Mouse (Mus musculus): ENCODE results near the gene Plcl2. TPM values are rescaled to one million over a fixed set of nuclear protein-coding genes. Genes with fewer than 3 reads are reported as not detected.

Plcl2 gene
- 4.8 and 5.6 TPM in 2 replicates for polyA plus RNA-seq (2014; fragmentation: Nextera tagmentation; extraction: Ambion mirVana)

DNA sequence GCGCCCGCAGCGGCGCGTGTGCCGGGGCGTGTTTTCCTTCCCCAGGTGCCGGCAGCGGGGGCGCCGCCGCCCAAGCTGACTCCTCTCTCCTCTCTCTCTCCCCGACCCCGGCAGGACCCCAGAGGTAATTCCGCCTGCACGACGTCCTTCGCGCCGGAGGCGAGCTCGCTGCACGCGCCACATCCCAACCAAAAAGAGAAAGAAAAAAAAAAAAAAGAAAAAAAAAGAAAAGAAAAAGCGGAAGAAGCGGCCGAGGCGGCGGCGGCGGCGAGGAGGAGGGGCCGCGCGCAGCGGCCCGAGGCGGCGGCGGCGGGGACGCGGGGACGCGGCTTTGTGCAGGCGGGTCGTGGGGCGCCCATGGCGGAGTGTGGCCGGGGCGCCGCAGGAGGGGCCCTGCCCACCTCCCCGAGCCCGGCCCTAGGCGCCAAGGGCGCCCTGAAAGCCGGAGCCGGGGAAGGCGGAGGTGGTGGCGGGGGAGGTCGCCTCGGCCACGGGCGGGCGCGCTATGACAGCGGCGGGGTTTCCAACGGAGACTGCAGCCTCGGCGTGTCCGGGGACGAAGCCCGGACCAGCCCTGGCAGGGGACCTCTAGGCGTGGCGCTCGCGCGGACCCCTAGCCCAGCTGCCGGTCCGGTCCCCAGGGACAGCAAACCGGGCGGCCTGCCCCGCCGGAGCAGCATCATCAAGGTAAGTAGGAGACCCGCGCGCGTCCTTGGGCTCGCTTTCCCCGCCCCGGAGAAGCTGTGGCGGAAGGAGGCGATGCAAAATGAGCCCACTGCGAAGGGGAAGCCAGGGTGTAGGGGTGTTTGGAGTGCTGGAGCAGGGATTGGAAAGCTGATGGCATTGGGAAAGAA lies at the start of gene Plcl2:
Gene Plcl2 (plus strand): TSS at position 153 of the 854 bp plus-strand sequence.
- Histone ChIP-seq H3K4me1 (ENCODE audit: insufficient read depth) (0 out of 2 replicates have a peak, but pooled peaks cover 5% of the 10 kb centered on the region), H3K9me3 (ENCODE audit: low read depth, low read length) (no peaks in the 10 kb centered on the region), H3K36me3 (ENCODE audit: insufficient read depth) (no peaks in the 10 kb centered on the region), H3K9ac (peak within 1 kb of the TSS; percentile 82), H3K4me3 (ENCODE audit: low read depth, low read length) (peak within 1 kb of the TSS; percentile 75), H3K27ac (ENCODE audit: low read depth) (peak within 1 kb of the TSS; percentile 81; the same call in 1 of the 2 replicates), H3K27me3 (ENCODE audit: insufficient read depth, low read length) (no peaks in the 10 kb centered on the region), H3K4me2 (peak within 1 kb of the TSS; percentile 62)
- peak; percentile 73 for DNase-seq
- ATAC-seq (ENCODE audit: insufficient read depth) = peak; percentile 67
- under 1% methylated on average over 91 of the region's 95 CpGs for WGBS
- TF ChIP-seq CTCF (IDR thresholded peaks at IDR 0.05; ENCODE audit: low read depth) = no peak

DNA sequence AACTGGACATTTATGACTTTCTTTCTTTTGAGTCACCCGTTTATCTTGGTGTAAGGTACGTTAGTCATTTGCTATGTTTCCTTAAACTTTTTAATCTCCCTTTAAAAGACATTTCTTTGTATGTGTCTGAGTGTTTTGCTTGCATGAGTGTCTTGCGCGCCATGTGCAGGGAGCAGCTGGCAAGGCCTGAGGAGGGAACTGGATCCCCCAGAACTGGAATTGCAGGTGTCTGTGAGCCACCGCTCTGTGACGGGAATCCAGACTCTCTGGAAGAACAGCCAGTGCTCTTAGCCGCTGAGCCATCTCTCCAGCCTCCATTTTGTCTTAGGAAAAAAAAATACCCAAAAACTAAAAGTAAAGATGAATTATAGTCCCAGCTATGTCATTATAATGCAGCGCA lies 48.9 kb upstream of the Plcl2 start:
- Histone ChIP-seq H3K4me1 (ENCODE audit: insufficient read depth) (no peaks in the 10 kb centered on the region), H3K9ac (no peak overlapping the region), H3K9me3 (ENCODE audit: low read depth, low read length) (no peaks in the 10 kb centered on the region), H3K4me2 (no peak overlapping the region), H3K36me3 (ENCODE audit: insufficient read depth) (no peaks in the 10 kb centered on the region), H3K27me3 (ENCODE audit: insufficient read depth, low read length) (no peaks in the 10 kb centered on the region), H3K4me3 (ENCODE audit: low read depth, low read length) (no peak overlapping the region), H3K27ac (ENCODE audit: low read depth) (no peak overlapping the region)
- no peak for TF ChIP-seq CTCF (IDR thresholded peaks at IDR 0.05; ENCODE audit: low read depth)
- 54% methylated on average over 8 of the region's 8 CpGs for WGBS
- DNase-seq (no peak), ATAC-seq (ENCODE audit: insufficient read depth) (no peak)

DNA sequence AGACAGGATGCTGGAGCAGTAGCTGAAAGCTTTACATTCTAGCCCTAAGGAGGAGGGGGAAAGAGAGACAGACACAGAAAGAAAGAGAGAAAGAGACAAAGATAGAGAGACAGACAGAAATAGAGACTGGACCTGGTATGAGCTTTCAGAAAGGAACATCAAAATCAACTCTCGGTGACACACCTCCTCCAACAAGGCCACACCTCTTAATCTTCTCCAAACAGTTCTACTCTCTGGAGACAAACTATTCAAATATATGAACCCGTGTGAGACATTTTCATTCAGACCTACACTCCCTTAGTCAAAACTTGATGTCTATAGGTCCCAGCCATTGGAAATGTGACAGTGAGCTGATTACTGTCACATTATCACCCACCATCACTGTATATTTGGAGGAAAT lies 41.8 kb upstream of the Plcl2 start:
- no peak overlapping the region for H3K4me2 ChIP-seq

DNA sequence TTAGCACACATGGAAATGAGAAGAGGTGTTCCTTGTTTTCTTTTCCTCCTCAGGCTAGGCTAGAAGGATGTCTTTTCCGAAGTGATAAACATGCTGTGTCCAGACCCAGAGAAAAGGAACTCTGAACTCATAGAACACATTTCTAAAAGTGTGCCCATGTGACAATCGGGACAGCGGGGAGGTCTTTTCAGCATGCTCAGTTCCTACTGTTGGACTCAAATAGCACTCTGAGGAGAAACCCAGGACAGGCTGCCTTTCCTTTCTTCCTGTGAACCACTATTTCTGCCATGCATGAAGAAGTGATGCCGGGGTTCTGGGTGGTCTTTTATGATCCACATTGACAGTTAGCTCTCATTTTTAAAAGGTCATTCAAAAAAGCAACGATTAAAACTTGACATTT lies 40.1 kb upstream of the Plcl2 start:
- H3K27ac ChIP-seq (ENCODE audit: low read depth) = no peak overlapping the region

More for the DNA sequence above, 41.8 kb upstream of the Plcl2 start:
- Histone ChIP-seq H3K27me3 (ENCODE audit: insufficient read depth, low read length) (no peaks in the 10 kb centered on the region), H3K4me1 (ENCODE audit: insufficient read depth) (no peaks in the 10 kb centered on the region; the same call in 1 of the 2 replicates), H3K27ac (ENCODE audit: low read depth) (no peak overlapping the region), H3K36me3 (ENCODE audit: insufficient read depth) (no peaks in the 10 kb centered on the region), H3K4me3 (ENCODE audit: low read depth, low read length) (no peak overlapping the region), H3K9me3 (ENCODE audit: low read depth, low read length) (no peaks in the 10 kb centered on the region), H3K9ac (no peak overlapping the region)
- ATAC-seq (ENCODE audit: insufficient read depth) (no peak), DNase-seq (no peak)
- TF ChIP-seq CTCF (IDR thresholded peaks at IDR 0.05; ENCODE audit: low read depth) = no peak
- whole genome bisulfite sequencing = 79% methylated on average over 2 of the region's 2 CpGs

DNA sequence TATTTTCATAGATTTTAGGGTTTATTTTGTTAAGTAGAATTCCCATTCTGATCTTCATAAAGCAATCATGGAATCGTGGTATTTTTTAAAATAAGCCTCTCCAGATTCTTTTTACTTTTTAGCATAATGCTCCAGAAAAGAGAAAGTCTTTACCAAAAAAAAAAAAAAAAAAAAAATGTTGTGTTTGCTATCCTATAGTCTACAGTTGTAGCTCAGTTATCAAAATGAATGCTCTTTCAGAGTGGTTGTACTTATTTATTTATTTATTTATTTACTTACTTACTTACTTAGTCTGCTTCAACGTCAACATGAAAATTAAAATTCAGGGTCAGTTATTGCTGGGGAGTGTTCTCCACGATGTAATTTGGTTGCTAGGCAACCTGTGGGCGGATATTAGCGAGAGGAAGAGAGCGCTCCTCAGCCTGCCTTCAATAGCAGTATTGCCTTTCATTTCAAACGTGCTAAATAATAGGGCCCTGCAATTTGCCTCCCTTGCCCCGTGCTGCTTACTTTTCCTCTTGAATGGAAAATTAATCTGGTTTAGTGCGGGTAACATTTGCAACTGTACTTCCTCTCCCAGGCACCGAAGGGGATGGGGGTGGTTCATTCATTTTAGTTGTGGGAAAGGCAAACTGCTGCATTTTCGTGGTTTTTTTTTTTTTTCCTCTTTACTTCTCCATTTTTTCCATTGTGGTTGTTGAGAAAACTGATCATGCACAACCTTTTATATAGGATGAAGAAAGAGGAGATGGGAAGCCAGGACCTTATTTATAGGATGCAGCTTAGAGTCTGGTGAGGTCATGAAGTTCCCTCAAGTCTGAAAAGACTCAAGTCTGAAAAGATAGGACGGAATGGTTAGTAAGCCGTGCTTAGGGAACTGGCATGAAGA lies 39.4 kb upstream of the Plcl2 start:
- Histone ChIP-seq H3K9ac (no peak overlapping the region), H3K4me2 (peak overlapping the region; percentile 56), H3K4me1 (ENCODE audit: insufficient read depth) (no peaks in the 10 kb centered on the region; the same call in 1 of the 2 replicates), H3K9me3 (ENCODE audit: low read depth, low read length) (no peaks in the 10 kb centered on the region), H3K4me3 (ENCODE audit: low read depth, low read length) (peak overlapping the region; percentile 19; the same call in 1 of the 2 replicates), H3K27ac (ENCODE audit: low read depth) (peak overlapping the region; percentile 93), H3K36me3 (ENCODE audit: insufficient read depth) (no peaks in the 10 kb centered on the region), H3K27me3 (ENCODE audit: insufficient read depth, low read length) (no peaks in the 10 kb centered on the region)
- 26% methylated on average over 13 of the region's 13 CpGs for WGBS
- ATAC-seq (ENCODE audit: insufficient read depth) = peak; percentile 45
- DNase-seq = peak; percentile 80
- no peak for TF ChIP-seq CTCF (IDR thresholded peaks at IDR 0.05; ENCODE audit: low read depth)

More for the DNA sequence above, 40.1 kb upstream of the Plcl2 start:
- ATAC-seq (ENCODE audit: insufficient read depth) (no peak), DNase-seq (no peak)
- H3K4me1 ChIP-seq (ENCODE audit: insufficient read depth) = no peaks in the 10 kb centered on the region; the same call in 1 of the 2 replicates
- H3K9me3 ChIP-seq (ENCODE audit: low read depth, low read length) = no peaks in the 10 kb centered on the region
- no peak overlapping the region for H3K4me2 ChIP-seq
- no peak overlapping the region for H3K4me3 ChIP-seq (ENCODE audit: low read depth, low read length)
- H3K27me3 ChIP-seq (ENCODE audit: insufficient read depth, low read length) = no peaks in the 10 kb centered on the region
- no peak for TF ChIP-seq CTCF (IDR thresholded peaks at IDR 0.05; ENCODE audit: low read depth)
- no peak overlapping the region for H3K9ac ChIP-seq
- no peaks in the 10 kb centered on the region for H3K36me3 ChIP-seq (ENCODE audit: insufficient read depth)
- WGBS = 74% methylated on average over 5 of the region's 5 CpGs

DNA sequence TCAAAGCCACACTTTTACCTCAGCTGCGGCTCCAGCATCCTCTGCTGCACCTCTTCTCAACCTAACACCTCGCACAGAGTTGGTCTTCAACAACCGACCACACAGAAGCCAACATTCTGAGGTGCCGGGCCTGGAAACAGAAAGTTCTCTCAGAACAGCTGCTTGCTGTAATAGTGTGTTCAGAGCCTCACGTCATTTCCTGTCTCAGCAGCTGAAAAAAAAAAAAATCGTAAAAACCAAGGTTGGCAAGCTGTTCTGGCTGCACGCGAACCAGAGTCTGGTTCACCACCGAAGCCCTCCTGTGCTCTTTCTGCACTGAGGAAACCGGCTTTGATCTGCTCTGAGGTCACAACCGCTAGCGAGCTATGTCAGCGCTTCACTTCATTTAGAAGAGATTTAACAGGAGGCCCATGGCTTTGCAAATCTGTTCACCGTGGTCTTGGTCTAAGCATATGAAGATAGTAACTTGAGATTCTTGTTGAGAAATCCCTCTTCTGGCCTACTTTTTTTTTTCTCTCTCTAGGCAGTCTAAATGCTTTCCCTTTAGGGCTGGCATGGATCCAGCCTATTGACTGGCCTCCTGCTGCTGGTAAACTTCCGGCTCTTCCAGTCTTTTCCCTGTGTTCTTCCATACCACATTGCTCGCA lies 38.6 kb upstream of the Plcl2 start:
- H3K4me2 ChIP-seq = peak overlapping the region; percentile 56
- H3K4me3 ChIP-seq (ENCODE audit: low read depth, low read length) = peak overlapping the region; percentile 19; the same call in 1 of the 2 replicates
- H3K9ac ChIP-seq = no peak overlapping the region
- DNase-seq (peak; percentile 90), ATAC-seq (ENCODE audit: insufficient read depth) (peak; percentile 82)
- H3K4me1 ChIP-seq (ENCODE audit: insufficient read depth) = no peaks in the 10 kb centered on the region; the same call in 1 of the 2 replicates
- peak overlapping the region; percentile 93 for H3K27ac ChIP-seq (ENCODE audit: low read depth)
- no peaks in the 10 kb centered on the region for H3K27me3 ChIP-seq (ENCODE audit: insufficient read depth, low read length)
- no peaks in the 10 kb centered on the region for H3K9me3 ChIP-seq (ENCODE audit: low read depth, low read length)
- 16% methylated on average over 16 of the region's 16 CpGs for WGBS
- no peaks in the 10 kb centered on the region for H3K36me3 ChIP-seq (ENCODE audit: insufficient read depth)
- no peak for TF ChIP-seq CTCF (IDR thresholded peaks at IDR 0.05; ENCODE audit: low read depth)
